Mouse (Mus musculus) heart, postnatal 36 days (tissue): ENCODE results near the gene Rab4a. TPM values are rescaled to one million over a fixed set of nuclear protein-coding genes. Genes with fewer than 3 reads are reported as not detected.

ENCODE experiments used
- DNase-seq, 2 experiments: peaks; one replicate each; pipeline ENCODE4 v3.0.0; 2021 to 2022
- intact Hi-C: fragments of 180-260 bp; cut with DNase I; formaldehyde crosslinking; loops from one replicate; pipeline ENCODE4 v1.15.1; 2025
- total RNA-seq, 2 experiments: library from RNA; stranded (reverse); gene quantifications; 2 replicates each; pipeline ENCODE4 v1.2.3; 2021

Gene Rab4a
- total RNA-seq, 2 experiments from 2014 or later, result 7.3 to 7.9 TPM

- intact Hi-C loops, result no loop called here
- no peak for DNase-seq
Observed at GRCm38 (mm10) chr8:123842086-123842485, 36.3 kb downstream of the Rab4a start.

- intact Hi-C loops, result no loop called here
- DNase-seq, result no peak
Observed at GRCm38 (mm10) chr8:123844341-123844740, 38.6 kb downstream of the Rab4a start.

DNA sequence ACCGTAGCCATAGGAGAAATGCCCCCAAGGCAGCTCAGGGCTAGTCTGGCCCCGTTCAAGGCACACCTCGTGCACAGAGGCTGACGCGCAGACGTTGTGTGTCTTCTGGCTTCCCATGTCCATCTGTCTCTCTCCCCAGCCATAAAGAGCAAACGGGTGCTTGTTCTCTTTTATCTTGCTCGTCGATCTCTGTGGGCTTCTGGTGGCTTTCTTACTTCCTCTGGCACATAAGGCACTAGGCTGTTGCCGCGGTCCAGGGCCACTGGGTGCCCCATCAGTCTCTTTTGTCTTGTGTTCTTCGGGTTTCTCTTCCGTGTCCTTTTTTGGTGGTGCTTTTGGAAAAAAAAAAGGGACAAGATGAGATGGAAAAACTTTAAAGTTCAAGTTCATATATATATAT, 39.3 kb downstream of the Rab4a start:
- DNase-seq, result no peak
- intact Hi-C loops, result no loop called here

DNA sequence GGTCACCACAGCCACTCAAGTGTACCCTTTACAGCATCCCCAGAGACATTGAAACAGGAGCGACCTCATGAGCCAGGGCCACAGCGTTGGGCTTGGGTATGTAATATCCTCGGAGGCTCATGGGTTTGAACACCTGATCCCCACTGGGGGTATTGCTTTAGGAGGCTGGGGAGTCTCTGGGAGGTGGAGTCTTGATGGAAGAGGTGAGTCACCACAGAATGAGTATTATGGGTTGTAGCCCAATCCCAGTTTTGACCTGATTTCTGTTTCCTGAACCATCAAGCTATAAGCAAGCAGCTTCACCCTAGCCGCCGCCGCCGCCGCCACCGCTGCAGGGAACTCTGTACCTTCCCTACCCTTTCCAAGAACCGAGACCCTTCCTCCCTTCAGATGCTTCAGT, 40.2 kb downstream of the Rab4a start:
- intact Hi-C loops, result no loop called here

DNA sequence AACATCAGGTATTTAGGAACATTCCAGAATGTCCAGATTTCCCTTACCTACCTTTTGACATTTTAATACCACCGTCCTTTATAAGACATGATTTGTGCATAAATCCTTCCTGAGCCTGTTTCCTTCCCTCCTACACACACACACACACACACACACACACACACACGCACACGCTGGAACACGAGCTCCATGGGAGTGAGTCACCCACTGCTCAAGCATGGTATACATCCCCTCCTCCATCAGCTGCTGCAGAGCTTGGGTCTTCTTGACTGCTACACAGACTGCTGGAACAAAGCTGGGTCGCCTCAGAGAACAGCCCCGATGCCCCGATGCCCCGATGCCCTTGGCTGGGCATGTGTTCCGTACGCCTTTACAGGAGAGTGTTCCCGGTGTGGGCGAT, 40.7 kb downstream of the Rab4a start:
- DNase-seq, result no peak
- intact Hi-C loops, result no loop called here

More for the DNA sequence above, 40.2 kb downstream of the Rab4a start:
- no peak for DNase-seq

DNA sequence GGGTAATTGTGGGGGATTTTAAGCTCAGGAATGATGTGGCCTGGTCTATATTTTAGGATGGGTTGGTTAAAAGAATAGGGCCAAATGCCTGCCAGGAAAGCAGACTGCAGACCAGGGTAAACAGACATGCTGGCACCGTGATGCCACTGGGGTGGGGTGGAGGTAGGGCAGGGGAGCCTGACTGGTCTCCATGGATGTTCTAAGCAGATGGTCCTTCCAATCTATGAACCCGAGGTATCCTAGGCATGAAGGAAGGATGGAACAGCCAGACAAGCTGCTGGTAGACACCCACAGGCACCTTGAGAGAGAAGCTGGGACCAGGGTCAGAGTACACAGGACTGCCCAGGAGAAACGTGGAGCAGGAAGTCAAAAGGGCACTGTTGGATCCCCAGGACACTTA, 41.8 kb downstream of the Rab4a start:
- no peak for DNase-seq
- intact Hi-C loops, result no loop called here

- intact Hi-C loops, result no loop called here
- DNase-seq, result no peak
Observed at GRCm38 (mm10) chr8:123849352-123849751, 43.6 kb downstream of the Rab4a start.

- intact Hi-C loops, result no loop called here
- no peak for DNase-seq
Observed at GRCm38 (mm10) chr8:123851590-123851989, 45.8 kb downstream of the Rab4a start.

DNA sequence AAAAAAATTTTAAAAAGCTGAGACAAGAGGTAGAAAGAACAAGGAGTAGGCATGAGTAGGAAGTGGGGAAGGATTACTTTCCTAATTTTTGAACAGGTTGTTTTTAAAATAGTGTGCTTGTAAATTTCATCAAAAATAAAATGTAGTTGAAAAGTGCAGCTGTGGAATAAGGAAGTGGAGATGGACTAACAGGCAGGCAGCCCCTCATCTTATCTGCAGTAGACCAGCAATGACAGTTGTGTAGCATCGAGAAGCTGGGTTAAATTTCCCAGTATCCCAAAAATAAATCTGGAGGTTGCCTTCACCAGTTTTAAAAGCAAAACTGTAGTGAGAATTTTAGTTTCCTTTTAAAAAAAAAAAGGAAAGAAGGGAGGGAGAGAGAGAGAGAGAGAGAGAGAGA, 48.5 kb downstream of the Rab4a start:
- intact Hi-C loops, result no loop called here
- DNase-seq, result no peak

DNA sequence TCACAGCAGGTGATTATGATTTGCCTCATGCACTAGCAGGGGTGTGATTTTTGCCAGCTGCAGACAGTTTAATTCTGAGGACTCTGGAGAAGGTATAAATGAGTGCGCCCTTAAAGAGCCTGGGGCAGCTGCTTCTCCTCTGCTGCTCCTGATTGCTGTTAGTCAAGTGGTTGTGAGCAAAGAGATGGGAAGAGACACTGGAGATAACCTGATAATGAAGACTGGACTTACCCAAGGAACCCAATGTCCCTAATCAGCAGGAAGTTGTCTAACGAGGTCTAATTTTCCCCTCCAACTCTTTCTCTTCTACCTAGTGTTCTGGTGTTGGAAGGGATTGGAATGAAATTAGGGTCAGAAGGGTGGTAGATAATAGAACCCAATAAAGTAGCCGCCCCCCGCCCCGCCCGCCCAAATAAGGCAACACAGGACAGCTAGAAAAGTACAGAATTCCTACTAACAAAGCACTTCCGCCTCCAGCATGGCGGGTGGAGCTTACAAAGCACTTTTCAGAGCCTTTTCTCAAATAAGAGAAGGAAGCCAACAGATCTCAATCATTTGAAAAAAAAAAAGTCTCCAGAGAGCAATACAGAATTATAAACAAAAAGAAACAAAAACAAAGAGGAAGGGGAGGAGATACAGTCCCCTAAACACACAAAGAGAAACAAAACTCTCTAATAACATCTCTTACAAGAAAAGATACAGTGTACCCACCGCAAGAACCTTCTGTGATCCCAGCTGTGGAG, 49.1 kb downstream of the Rab4a start:
- no peak for DNase-seq
- intact Hi-C loops, result no loop called here

DNA sequence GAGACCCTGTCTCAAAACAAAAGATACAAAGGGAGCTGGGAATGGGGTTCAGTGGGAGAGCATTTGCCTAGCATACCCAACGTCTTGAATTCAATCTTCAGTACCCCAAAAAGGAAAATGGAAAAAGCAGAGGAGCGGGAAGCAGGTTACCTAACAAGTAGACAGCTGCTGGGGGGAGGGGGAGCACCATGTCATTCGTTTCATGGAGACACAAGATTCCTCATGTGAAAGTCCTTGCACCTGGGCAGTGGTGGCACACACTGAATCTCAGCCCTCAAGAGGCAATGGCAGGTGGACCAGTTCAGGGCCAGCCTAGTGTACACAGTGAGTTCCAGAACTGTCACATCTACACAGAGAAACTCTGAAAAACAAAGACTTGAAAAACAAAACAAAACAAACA, 51.6 kb downstream of the Rab4a start:
- intact Hi-C loops, result no loop called here
- DNase-seq, result no peak

DNA sequence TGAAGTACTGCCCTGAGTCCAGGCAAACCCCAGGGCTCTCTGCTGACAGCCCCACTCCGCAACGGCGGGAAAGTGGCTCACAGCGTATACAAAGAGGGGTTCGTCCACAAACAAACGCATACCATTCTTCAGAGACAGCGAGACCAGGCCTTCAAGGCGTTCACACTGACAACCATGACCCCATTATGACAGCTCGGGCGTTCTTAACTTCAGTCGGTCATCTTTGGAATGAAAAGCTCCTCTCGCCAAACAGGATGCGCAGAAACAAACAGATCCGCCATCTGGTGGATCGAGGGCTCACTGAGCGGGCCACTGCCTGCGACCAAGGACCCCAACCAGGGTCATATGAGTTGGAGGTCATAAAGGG, 52.8 kb downstream of the Rab4a start:
- peak in 1 of 2 experiments; percentile 11 for DNase-seq
- intact Hi-C loops, result no loop called here

- intact Hi-C loops, result no loop called here
- DNase-seq, result peak; percentile 91
Observed at GRCm38 (mm10) chr8:123858941-123859647, 53.3 kb downstream of the Rab4a start.

- DNase-seq, result peak; percentile 47 to 62
- intact Hi-C loops, result no loop called here
Observed at GRCm38 (mm10) chr8:123859648-123860259, 54.0 kb downstream of the Rab4a start, which contains the start of gene Ccsap. Gene Ccsap, minus strand, starts transcription at chr8:123860209.

- DNase-seq, result no peak
- intact Hi-C loops, result no loop called here
Observed at GRCm38 (mm10) chr8:123860386-123860785, 54.6 kb downstream of the Rab4a start.

GRCm38 (mm10) chr8:123865786-123866185, 60.0 kb downstream of the Rab4a start:
- no peak for DNase-seq
- intact Hi-C loops, result no loop called here

- intact Hi-C loops, result no loop called here
- no peak for DNase-seq
Observed at GRCm38 (mm10) chr8:123866971-123867370, 61.2 kb downstream of the Rab4a start.

DNA sequence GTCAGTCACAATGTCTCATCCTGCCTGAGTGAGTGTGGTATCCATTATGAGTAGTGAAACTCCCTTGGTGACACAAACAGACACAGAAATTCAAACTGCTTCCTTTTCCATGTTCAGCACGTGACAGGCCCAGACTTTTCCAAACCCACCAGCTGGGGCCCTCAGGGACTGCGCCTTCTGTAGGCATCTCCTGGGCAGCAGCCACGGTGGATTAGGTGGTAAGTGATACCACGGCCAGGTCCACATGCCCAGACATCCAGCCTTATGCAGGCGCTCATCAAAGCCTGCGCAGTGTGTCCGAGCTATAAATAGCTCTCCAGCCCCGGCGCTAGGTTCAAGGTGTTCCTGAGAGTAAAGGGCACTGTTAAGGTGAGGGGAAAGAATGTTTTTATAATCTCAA, 66.3 kb downstream of the Rab4a start:
- intact Hi-C loops, result no loop called here
- DNase-seq, result peak in 1 of 2 experiments; percentile 24

DNA sequence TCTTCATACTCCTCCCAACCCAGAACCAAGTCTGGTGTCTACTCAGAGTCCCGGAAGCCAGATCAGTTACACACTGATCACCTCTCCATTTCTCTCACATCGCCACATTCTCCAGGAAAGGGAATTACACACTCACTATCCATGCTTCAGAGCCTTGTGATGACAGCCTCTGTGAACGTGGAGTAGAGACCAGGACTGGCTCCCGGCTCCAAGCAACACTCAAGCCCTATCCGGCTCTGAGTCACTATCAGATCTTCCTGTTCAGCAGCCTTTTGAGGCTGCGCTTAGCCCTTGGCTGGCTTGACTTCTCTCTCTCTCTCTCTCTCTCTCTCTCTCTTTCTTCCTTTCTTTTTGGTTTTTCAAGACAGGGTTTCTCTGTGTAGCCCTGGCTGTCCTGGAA, 67.6 kb downstream of the Rab4a start:
- intact Hi-C loops, result no loop called here
- no peak for DNase-seq

GRCm38 (mm10) chr8:123874324-123874723, 68.5 kb downstream of the Rab4a start:
- DNase-seq, result no peak
- intact Hi-C loops, result no loop called here

DNA sequence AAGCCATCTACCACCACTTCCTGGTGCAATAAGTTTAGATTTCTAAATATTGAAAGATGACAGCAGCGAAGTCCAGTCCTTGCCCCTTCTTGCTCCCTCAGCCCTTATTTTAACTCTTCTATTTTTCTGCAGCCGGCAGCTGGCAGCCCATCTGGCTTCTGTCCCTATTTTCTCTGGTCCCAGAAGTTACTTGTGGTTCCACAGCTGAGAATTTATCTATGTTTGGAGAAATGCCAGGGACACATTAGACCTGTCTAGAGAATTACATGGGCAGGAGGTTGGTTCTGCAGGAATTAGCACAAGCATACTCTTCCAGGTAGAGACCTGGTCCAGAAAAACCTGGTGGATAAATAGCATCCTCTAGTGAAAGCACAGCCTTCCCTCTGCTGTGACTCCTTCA, 72.1 kb downstream of the Rab4a start:
- no peak for DNase-seq
- intact Hi-C loops, result no loop called here

DNA sequence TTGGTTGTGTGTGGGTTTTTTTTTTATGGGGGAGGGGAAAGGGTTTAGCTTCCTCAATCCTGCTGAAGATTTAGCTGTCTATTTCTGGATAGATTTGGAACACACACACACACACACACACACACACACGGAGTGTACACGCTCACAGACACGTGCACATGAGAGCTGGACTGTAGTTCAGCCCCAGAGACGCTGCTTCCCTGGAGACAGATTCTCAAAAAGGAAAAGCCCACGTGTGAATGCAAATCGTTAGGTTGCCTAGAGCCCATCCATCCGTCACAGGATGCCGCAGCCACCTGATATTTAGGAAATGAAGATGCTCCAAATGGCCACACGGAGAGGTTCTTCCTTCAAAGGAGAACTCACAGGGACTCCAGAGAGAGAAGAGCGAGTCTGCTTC, 74.5 kb downstream of the Rab4a start:
- no peak for DNase-seq
- intact Hi-C loops, result no loop called here
